Mouse (Mus musculus) small intestine, adult 2 months (tissue): ENCODE results near the gene Sema3c. TPM values are rescaled to one million over a fixed set of nuclear protein-coding genes. Genes with fewer than 3 reads are reported as not detected.
"Not testable (repeated sequence)": the region's sequence is repeated elsewhere in the genome, so short reads cannot be mapped to it uniquely, and the experiment has no call there.

ENCODE experiments used
- H3K27ac ChIP-seq: fragments of 200-500 bp; 2 replicates; pipeline ENCODE4 v1.5.1; 2012; ENCODE audit warnings: low read depth, low read length, control low read depth, inconsistent platforms; ENCODE audit not compliant: insufficient read depth
- H3K27me3 ChIP-seq: fragments of 200-500 bp; 2 replicates; pipeline ENCODE4 v1.6.1; 2012; ENCODE audit warnings: mild to moderate bottlenecking, moderate library complexity, low read length, inconsistent platforms; ENCODE audit not compliant: control insufficient read depth, insufficient read depth
- H3K36me3 ChIP-seq: fragments of 200-500 bp; 2 replicates; pipeline ENCODE4 v1.6.1; 2012; ENCODE audit warnings: mild to moderate bottlenecking, low read length, control low read depth, inconsistent platforms; ENCODE audit not compliant: control insufficient read depth, insufficient read depth
- H3K4me1 ChIP-seq: fragments of 200-500 bp; 2 replicates; pipeline ENCODE4 v1.6.1; 2012; ENCODE audit warnings: low read length, inconsistent platforms, mixed read lengths; ENCODE audit not compliant: control insufficient read depth, insufficient read depth, insufficient read length
- H3K4me3 ChIP-seq: fragments of 200-500 bp; 2 replicates; pipeline ENCODE4 v1.5.1; 2012; ENCODE audit warnings: low read depth, mild to moderate bottlenecking, control low read depth, inconsistent platforms, low read length, moderate library complexity
- CTCF ChIP-seq: fragments of 200-500 bp; IDR thresholded peaks from 2 replicates; pipeline ENCODE4 v1.5.1; 2012; ENCODE audit warnings: low read depth, mild to moderate bottlenecking, control low read depth, inconsistent platforms, low read length, moderate library complexity, mixed read lengths; ENCODE audit not compliant: insufficient replicate concordance, insufficient read length; ENCODE audit errors: extremely low read depth
- POLR2A ChIP-seq: fragments of 200-500 bp; IDR thresholded peaks from 2 replicates; pipeline ENCODE4 v1.6.1; 2012; ENCODE audit warnings: low read depth, mild to moderate bottlenecking, control low read depth, inconsistent platforms, low read length, moderate library complexity
- WGBS: fragments of 180-500 bp; shearing (Covaris S2); methylation state at CpG from one replicate; pipeline ENCODE4 v1.1.7; 2018; 5-methylcytosine and 5-hydroxymethylcytosine counted together
- polyA plus RNA-seq: library from polyadenylated mRNA; depleted of rRNA; stranded (reverse); fragments of >200 nt; gene quantifications from 2 replicates; pipeline ENCODE4 v1.2.3, GENCODE M21; 2012; rRNA removed

Sema3c gene
- 0.90 and 1.4 TPM in 2 replicates for polyA plus RNA-seq

DNA sequence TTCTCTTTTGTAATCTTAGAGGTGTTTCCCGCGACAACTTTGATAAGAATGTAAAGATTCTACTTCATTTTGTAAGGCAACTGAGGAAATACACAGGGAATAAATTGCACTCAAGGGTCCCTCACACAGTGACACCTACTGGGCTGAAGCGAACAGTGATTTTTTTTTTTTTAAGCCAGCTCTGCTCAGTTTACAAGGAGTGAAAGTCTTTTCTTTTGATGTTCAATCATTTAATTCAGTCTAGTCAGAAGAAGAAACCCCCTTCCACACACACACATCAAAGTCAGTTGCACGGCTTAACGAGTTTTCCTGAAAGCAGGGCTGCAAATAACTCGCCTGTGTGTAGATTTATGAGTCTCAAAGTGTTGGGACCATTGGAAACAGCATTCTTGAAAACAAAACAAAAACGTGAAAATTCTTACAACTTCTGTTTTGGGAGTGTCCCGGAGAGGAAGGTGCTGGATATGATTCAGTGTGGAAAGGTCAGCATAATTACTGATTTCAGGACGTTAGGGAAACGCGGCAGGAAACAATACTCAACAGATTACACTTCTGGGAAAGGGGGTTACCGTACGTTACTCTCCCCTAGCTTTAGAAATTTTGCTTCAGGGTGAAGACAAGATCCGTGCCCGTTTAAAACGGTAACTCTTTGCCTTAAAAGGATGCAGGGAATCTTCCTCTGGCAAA is at the start of gene Sema3c:
Sema3c (plus strand) TSS at position 588 of the 687 bp plus-strand sequence.
- H3K36me3 ChIP-seq = no peaks in the 10 kb centered on the region
- peak within 1 kb of the TSS; percentile 63 for H3K27ac ChIP-seq
- H3K4me1 ChIP-seq = no peaks in the 10 kb centered on the region
- peak within 1 kb of the TSS; percentile 77 for H3K4me3 ChIP-seq
- no peaks in the 10 kb centered on the region for H3K27me3 ChIP-seq
- 2% methylated on average over 16 of the region's 16 CpGs for WGBS
- TF ChIP-seq CTCF (no peak), POLR2A (no peak)

- not testable (repeated sequence) for H3K27ac ChIP-seq, H3K4me1 ChIP-seq
- WGBS = 95% methylated on average over 2 of the region's 2 CpGs
Measured at GRCm38 (mm10) chr5:17531165-17531564, 42.9 kb upstream of the Sema3c start.

DNA sequence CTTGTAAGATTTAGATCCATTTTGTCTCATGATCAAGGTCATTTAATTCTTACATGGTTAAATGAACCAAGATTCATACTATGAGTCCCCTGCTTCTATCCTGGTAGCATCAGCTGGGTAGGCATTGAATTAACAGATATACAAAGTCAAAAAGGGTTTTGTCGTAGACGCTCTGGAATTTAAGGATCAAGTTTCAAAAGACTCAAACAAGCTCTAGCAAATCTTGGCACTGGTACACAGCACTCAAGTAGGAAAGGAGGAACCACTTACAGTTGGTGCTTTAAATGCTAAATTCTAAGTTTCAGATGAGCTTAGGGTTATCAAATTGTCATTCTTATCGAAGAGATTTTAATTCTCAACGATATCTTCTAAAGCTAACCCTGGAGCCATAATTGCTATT is 30.9 kb upstream of the Sema3c start:
- TF ChIP-seq CTCF (no peak), POLR2A (no peak)
- no peaks in the 10 kb centered on the region for H3K27me3 ChIP-seq
- H3K36me3 ChIP-seq = no peaks in the 10 kb centered on the region
- no peak overlapping the region for H3K27ac ChIP-seq
- H3K4me3 ChIP-seq = no peak overlapping the region
- WGBS = 80% methylated on average over 4 of the region's 4 CpGs
- no peaks in the 10 kb centered on the region for H3K4me1 ChIP-seq

More at GRCm38 (mm10) chr5:17531165-17531564, 42.9 kb upstream of the Sema3c start:
- H3K36me3 ChIP-seq, H3K27me3 ChIP-seq, H3K4me3 ChIP-seq: not testable (repeated sequence)

DNA sequence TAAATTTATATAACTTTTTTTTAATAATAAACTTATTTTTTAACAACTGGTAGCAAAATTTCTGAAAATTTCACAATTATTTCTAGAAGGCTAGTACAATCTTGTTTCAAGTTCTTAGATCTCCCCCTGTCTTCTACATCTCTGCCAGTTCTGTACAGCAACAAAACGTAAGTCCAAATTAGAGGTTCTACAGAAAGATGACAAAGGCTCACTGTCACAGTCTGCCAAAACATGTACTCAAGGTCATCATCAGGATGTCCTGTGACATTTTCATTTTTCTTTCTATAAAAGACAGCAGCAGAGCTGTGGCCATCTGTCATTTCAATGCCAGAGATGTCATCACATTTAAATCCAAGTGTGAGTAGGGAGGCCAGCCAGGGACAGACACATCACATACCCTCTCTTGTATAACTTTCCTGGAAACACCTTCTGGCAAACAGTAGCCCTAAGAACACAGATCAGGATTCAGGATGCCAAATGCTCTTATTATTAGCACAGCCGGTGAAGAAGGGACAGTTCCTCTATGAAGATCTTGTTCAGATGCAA is 29.1 kb upstream of the Sema3c start:
- no peaks in the 10 kb centered on the region for H3K36me3 ChIP-seq
- no peaks in the 10 kb centered on the region for H3K27me3 ChIP-seq
- no peak overlapping the region for H3K4me3 ChIP-seq
- H3K4me1 ChIP-seq = no peaks in the 10 kb centered on the region
- no peak for TF ChIP-seq POLR2A
- no peak for TF ChIP-seq CTCF
- WGBS = 88% methylated on average over 2 of the region's 2 CpGs
- no peak overlapping the region for H3K27ac ChIP-seq

GRCm38 (mm10) chr5:17551693-17552092 is 22.4 kb upstream of the Sema3c start:
- H3K4me3 ChIP-seq = no peak overlapping the region
- no peak for TF ChIP-seq CTCF
- TF ChIP-seq POLR2A = no peak
- WGBS = 67% methylated on average over 3 of the region's 3 CpGs
- no peaks in the 10 kb centered on the region for H3K4me1 ChIP-seq
- no peaks in the 10 kb centered on the region for H3K36me3 ChIP-seq
- H3K27me3 ChIP-seq = no peaks in the 10 kb centered on the region
- H3K27ac ChIP-seq = no peak overlapping the region

GRCm38 (mm10) chr5:17556073-17556473 is 18.0 kb upstream of the Sema3c start:
- no peak overlapping the region for H3K27ac ChIP-seq
- H3K27me3 ChIP-seq = no peaks in the 10 kb centered on the region
- H3K36me3 ChIP-seq = no peaks in the 10 kb centered on the region
- TF ChIP-seq POLR2A (no peak), CTCF (no peak)
- no peak overlapping the region for H3K4me3 ChIP-seq
- H3K4me1 ChIP-seq = no peaks in the 10 kb centered on the region
- 47% methylated on average over 7 of the region's 7 CpGs for WGBS

DNA sequence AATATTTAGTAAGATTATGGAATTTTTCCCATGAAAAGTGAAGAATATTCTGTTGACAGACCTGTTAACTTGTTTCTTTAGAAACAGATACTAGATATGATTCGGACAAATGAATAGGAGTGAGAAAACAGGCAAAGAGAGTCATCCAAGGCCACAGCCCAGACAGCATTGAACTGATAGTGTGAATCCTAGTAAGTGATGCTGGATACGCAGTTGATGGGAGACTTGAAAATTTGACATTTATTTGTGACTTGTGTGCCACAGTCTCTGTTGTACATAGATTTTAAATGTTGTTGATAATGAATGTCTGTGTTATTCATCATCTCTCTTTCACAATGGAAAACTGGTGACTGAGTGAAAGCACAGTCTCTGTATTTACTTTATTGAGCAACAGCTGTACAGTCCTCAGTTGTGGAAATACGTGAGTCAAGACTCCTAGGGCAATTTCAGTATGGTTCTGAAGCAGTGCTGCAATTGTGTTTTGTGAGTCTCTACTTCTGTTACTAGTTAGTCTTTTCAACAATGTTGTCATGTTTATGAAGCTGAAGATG is 17.3 kb upstream of the Sema3c start:
- Histone ChIP-seq H3K4me1 (no peaks in the 10 kb centered on the region), H3K27me3 (no peaks in the 10 kb centered on the region), H3K4me3 (no peak overlapping the region), H3K36me3 (no peaks in the 10 kb centered on the region), H3K27ac (no peak overlapping the region)
- no peak for TF ChIP-seq CTCF
- TF ChIP-seq POLR2A = no peak
- WGBS = 90% methylated on average over 3 of the region's 3 CpGs
